Mouse (Mus musculus): Measurements from ENCODE around the gene Nfyb.

DNA sequence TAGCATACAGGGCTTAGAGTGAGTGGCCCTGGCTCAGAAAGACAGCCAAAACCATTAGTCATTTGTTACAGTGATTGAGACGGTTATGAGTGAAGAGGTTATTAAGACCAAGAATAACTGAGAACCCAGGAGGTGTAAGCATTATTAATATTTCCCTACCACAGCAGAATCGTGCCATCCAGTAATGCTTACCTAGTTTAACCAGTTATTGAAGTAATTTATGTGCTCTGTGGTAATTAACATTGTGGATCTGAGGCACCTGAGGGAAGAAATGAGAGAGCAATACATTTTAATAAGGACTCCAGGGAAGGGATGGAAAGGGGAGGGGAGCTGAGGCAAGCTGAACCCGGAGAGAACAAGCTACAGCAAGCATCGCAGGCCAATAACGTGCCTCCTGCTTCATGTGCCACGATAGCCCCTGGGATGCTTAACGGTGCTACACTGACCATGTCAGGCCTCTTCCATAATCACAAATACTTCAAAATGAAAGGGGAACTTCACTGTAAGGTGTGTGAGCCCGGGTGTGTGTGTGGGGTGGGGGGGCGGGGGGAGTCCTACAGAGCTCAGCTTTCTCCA is 7.7 kb upstream of the Nfyb start:
- TF ChIP-seq CTCF (conservative IDR thresholded peaks at IDR 0.05; ENCODE audit: insufficient read depth, insufficient read length, low read depth, low read length) = no peak
- no peak for TF ChIP-seq POLR2A (IDR thresholded peaks at IDR 0.05; ENCODE audit: low read depth, low read length)

All from kidney, adult 2 months (tissue).